Mouse (Mus musculus) limb, embryonic 14.5 days (tissue): ENCODE data around the gene Toe1. TPM values are rescaled to one million over a fixed set of nuclear protein-coding genes. Genes with fewer than 3 reads are reported as not detected.

Experiments used
- ATAC-seq: fragments of 200-750 bp; cut with Nextera tagmentation; 2 replicates; pipeline ENCODE4 v1.8.0; 2017; ENCODE audit warnings: low read depth, moderate number of reproducible peaks, moderate TSS enrichment; ENCODE audit not compliant: low FRiP score
- DNase-seq: peaks from one replicate; pipeline ENCODE4 v3.0.0-alpha.2; 2015; ENCODE audit warnings: low spot score
- H3K27ac ChIP-seq: fragments of 300-500 bp; sonication (generic); replicated peaks from 2 replicates; pipeline ENCODE4 v1.5.1; 2014; ENCODE audit warnings: low read depth, mild to moderate bottlenecking, low read length, moderate library complexity, mixed read lengths
- H3K27me3 ChIP-seq: fragments of 300-500 bp; sonication (generic); 2 replicates; pipeline ENCODE4 v1.6.1; 2014; ENCODE audit warnings: low read length, mixed read lengths; ENCODE audit not compliant: control insufficient read depth, insufficient read depth
- H3K36me3 ChIP-seq: fragments of 300-500 bp; sonication (generic); 2 replicates; pipeline ENCODE4 v1.6.1; 2014; ENCODE audit warnings: mild to moderate bottlenecking, low read length, moderate library complexity, mixed read lengths; ENCODE audit not compliant: control insufficient read depth, insufficient read depth
- H3K4me1 ChIP-seq: fragments of 300-500 bp; sonication (generic); 2 replicates; pipeline ENCODE4 v1.6.1; 2014; ENCODE audit warnings: antibody characterized with exemption, low read length, mixed read lengths; ENCODE audit not compliant: control insufficient read depth, insufficient read depth
- H3K4me2 ChIP-seq: fragments of 300-500 bp; sonication (generic); replicated peaks from 2 replicates; pipeline ENCODE4 v1.6.1; 2014; ENCODE audit warnings: low read depth, mild to moderate bottlenecking, low read length, moderate library complexity; ENCODE audit not compliant: severe bottlenecking
- H3K4me3 ChIP-seq: fragments of 300-500 bp; sonication (generic); replicated peaks from 2 replicates; pipeline ENCODE4 v1.5.1; 2014; ENCODE audit warnings: low read length
- H3K9ac ChIP-seq: fragments of 300-500 bp; sonication (generic); 2 replicates; pipeline ENCODE4 v1.6.1; 2014; ENCODE audit warnings: mild to moderate bottlenecking, low read depth, low read length, moderate library complexity; ENCODE audit not compliant: severe bottlenecking
- H3K9me3 ChIP-seq: fragments of 300-500 bp; sonication (generic); 2 replicates; pipeline ENCODE4 v1.6.1; 2016; ENCODE audit warnings: low read length; ENCODE audit not compliant: control insufficient read depth
- POLR2A ChIP-seq: fragments of 200-500 bp; IDR thresholded peaks from 2 replicates; pipeline ENCODE4 v1.8.0; 2012; ENCODE audit warnings: inconsistent platforms, mild to moderate bottlenecking, moderate library complexity, borderline replicate concordance; ENCODE audit not compliant: insufficient read depth, insufficient read length; ENCODE audit errors: extremely low read depth
- WGBS: fragments of 180-500 bp; shearing (Covaris S2); extraction: QIAGEN DNeasy Blood & Tissue Kit; methylation state at CpG from one replicate; pipeline ENCODE4 v1.1.7; 2014; 5-methylcytosine and 5-hydroxymethylcytosine counted together
- polyA plus RNA-seq, 2 experiments: library from polyadenylated mRNA; depleted of rRNA in 1 of 2; stranded (reverse) in 1 of 2; unstranded in 1 of 2; fragments of >200 nt; fragmentation: Nextera tagmentation in 1 of 2; extraction: Ambion mirVana in 1 of 2; gene quantifications; 2 replicates each; pipeline versions ENCODE4 v1.2.1 to v1.2.3; 2012 to 2014

Gene Toe1
- polyA plus RNA-seq, 2 experiments = 35.9 to 44.6 TPM

- Histone ChIP-seq H3K4me2 (no peak overlapping the region), H3K9me3 (no peaks in the 10 kb centered on the region), H3K36me3 (no peaks in the 10 kb centered on the region), H3K27ac (no peak overlapping the region), H3K4me1 (no peaks in the 10 kb centered on the region), H3K4me3 (no peak overlapping the region), H3K27me3 (no peaks in the 10 kb centered on the region), H3K9ac (no peak overlapping the region)
- ATAC-seq = no peak
- TF ChIP-seq POLR2A = no peak
- DNase-seq = no peak
Observed at GRCm38 (mm10) chr4:116769060-116769459, 38.4 kb downstream of the Toe1 start.

GRCm38 (mm10) chr4:116768510-116768909 lies 38.9 kb downstream of the Toe1 start:
- no peak overlapping the region for H3K4me3 ChIP-seq
- H3K4me2 ChIP-seq = no peak overlapping the region
- H3K36me3 ChIP-seq = no peaks in the 10 kb centered on the region
- H3K27ac ChIP-seq = no peak overlapping the region
- no peak for TF ChIP-seq POLR2A
- ATAC-seq = no peak
- H3K9me3 ChIP-seq = no peaks in the 10 kb centered on the region
- no peak for DNase-seq
- 84% methylated on average over 5 of the region's 5 CpGs for WGBS
- H3K9ac ChIP-seq = no peak overlapping the region
- H3K27me3 ChIP-seq = no peaks in the 10 kb centered on the region
- H3K4me1 ChIP-seq = no peaks in the 10 kb centered on the region

GRCm38 (mm10) chr4:116764001-116764400 lies 43.4 kb downstream of the Toe1 start:
- H3K4me2 ChIP-seq = no peak overlapping the region
- H3K27ac ChIP-seq = no peak overlapping the region
- ATAC-seq (no peak), DNase-seq (no peak)
- no peak overlapping the region for H3K4me3 ChIP-seq
- H3K9ac ChIP-seq = no peak overlapping the region
- H3K4me1 ChIP-seq = no peaks in the 10 kb centered on the region
- no peaks in the 10 kb centered on the region for H3K36me3 ChIP-seq
- WGBS = 93% methylated on average over 5 of the region's 5 CpGs
- no peaks in the 10 kb centered on the region for H3K27me3 ChIP-seq
- no peak for TF ChIP-seq POLR2A
- H3K9me3 ChIP-seq = no peaks in the 10 kb centered on the region

GRCm38 (mm10) chr4:116761914-116762313 lies 45.5 kb downstream of the Toe1 start:
- no peak for ATAC-seq
- 72% methylated on average over 2 of the region's 2 CpGs for whole genome bisulfite sequencing
- Histone ChIP-seq H3K9ac (no peak overlapping the region), H3K9me3 (no peaks in the 10 kb centered on the region), H3K27ac (no peak overlapping the region), H3K4me3 (no peak overlapping the region), H3K4me1 (no peaks in the 10 kb centered on the region), H3K27me3 (no peaks in the 10 kb centered on the region), H3K36me3 (no peaks in the 10 kb centered on the region), H3K4me2 (no peak overlapping the region)
- no peak for TF ChIP-seq POLR2A
- no peak for DNase-seq

- H3K4me3 ChIP-seq = no peak overlapping the region
- no peaks in the 10 kb centered on the region for H3K36me3 ChIP-seq
- H3K4me1 ChIP-seq = no peaks in the 10 kb centered on the region
- no peak for TF ChIP-seq POLR2A
- DNase-seq = no peak
- no peak overlapping the region for H3K9ac ChIP-seq
- no peak for ATAC-seq
- no peaks in the 10 kb centered on the region for H3K27me3 ChIP-seq
- 87% methylated on average over 2 of the region's 2 CpGs for WGBS
- H3K9me3 ChIP-seq = no peaks in the 10 kb centered on the region
- H3K4me2 ChIP-seq = no peak overlapping the region
- H3K27ac ChIP-seq = no peak overlapping the region
Observed at GRCm38 (mm10) chr4:116749750-116750149, 57.7 kb downstream of the Toe1 start.

Other genes with a start within 250 kb of the Toe1 start
- gene Gpbp1l1, start 250.0 kb downstream of the Toe1 start, polyA plus RNA-seq (2012; rRNA removed) = 45.4 and 60.0 TPM in 2 replicates
- 38.0 and 42.0 TPM in 2 replicates for gene Gpbp1l1, start 250.0 kb downstream of the Toe1 start, polyA plus RNA-seq (2014; fragmentation: Nextera tagmentation; extraction: Ambion mirVana)
- gene Ccdc17, start 211.0 kb downstream of the Toe1 start, polyA plus RNA-seq (2012; rRNA removed) = 4.9 and 5.3 TPM in 2 replicates
- 3.9 and 4.1 TPM in 2 replicates for gene Ccdc17, start 211.0 kb downstream of the Toe1 start, polyA plus RNA-seq (2014; fragmentation: Nextera tagmentation; extraction: Ambion mirVana)
- 95.9 and 153 TPM in 2 replicates for gene Nasp, start 179.7 kb downstream of the Toe1 start, polyA plus RNA-seq (2012; rRNA removed)
- gene Nasp, start 179.7 kb downstream of the Toe1 start, polyA plus RNA-seq (2014; fragmentation: Nextera tagmentation; extraction: Ambion mirVana) = 132 and 140 TPM in 2 replicates
- gene Akr1a1, start 156.0 kb downstream of the Toe1 start, polyA plus RNA-seq (2012; rRNA removed) = 676 and 711 TPM in 2 replicates
- gene Akr1a1, start 156.0 kb downstream of the Toe1 start, polyA plus RNA-seq (2014; fragmentation: Nextera tagmentation; extraction: Ambion mirVana) = 826 and 834 TPM in 2 replicates
- 336 and 418 TPM in 2 replicates for gene Prdx1, start 122.1 kb downstream of the Toe1 start, polyA plus RNA-seq (2012; rRNA removed)
- gene Prdx1, start 122.1 kb downstream of the Toe1 start, polyA plus RNA-seq (2014; fragmentation: Nextera tagmentation; extraction: Ambion mirVana) = 1,041 and 1,088 TPM in 2 replicates
- gene Mmachc, start 99.2 kb downstream of the Toe1 start, polyA plus RNA-seq (2012; rRNA removed) = 18.1 and 18.4 TPM in 2 replicates
- 7.6 and 9.0 TPM in 2 replicates for gene Mmachc, start 99.2 kb downstream of the Toe1 start, polyA plus RNA-seq (2014; fragmentation: Nextera tagmentation; extraction: Ambion mirVana)
- gene Ccdc163, start 99.1 kb downstream of the Toe1 start, polyA plus RNA-seq (2012; rRNA removed) = 53.7 and 70.4 TPM in 2 replicates
- 21.2 and 24.3 TPM in 2 replicates for gene Ccdc163, start 99.1 kb downstream of the Toe1 start, polyA plus RNA-seq (2014; fragmentation: Nextera tagmentation; extraction: Ambion mirVana)
- 7.3 and 8.5 TPM in 2 replicates for gene Tesk2, start 86.7 kb downstream of the Toe1 start, polyA plus RNA-seq (2012; rRNA removed)
- gene Tesk2, start 86.7 kb downstream of the Toe1 start, polyA plus RNA-seq (2014; fragmentation: Nextera tagmentation; extraction: Ambion mirVana) = 9.2 and 10.3 TPM in 2 replicates
- gene Mutyh, start 83 bp upstream of the Toe1 start, polyA plus RNA-seq (2012; rRNA removed) = 26.8 and 28.2 TPM in 2 replicates
- 10.2 and 11.0 TPM in 2 replicates for gene Mutyh, start 83 bp upstream of the Toe1 start, polyA plus RNA-seq (2014; fragmentation: Nextera tagmentation; extraction: Ambion mirVana)
- 0.57 and 0.79 TPM in 2 replicates for gene Hpdl, start 14.1 kb upstream of the Toe1 start, polyA plus RNA-seq (2012; rRNA removed)
- 0.39 and 1.1 TPM in 2 replicates for gene Hpdl, start 14.1 kb upstream of the Toe1 start, polyA plus RNA-seq (2014; fragmentation: Nextera tagmentation; extraction: Ambion mirVana)
- 1.0 and 1.2 TPM in 2 replicates for gene Zswim5, start 69.7 kb upstream of the Toe1 start, polyA plus RNA-seq (2012; rRNA removed)
- gene Zswim5, start 69.7 kb upstream of the Toe1 start, polyA plus RNA-seq (2014; fragmentation: Nextera tagmentation; extraction: Ambion mirVana) = 0.23 and 0.58 TPM in 2 replicates
- gene Urod, start 186.8 kb upstream of the Toe1 start, polyA plus RNA-seq (2012; rRNA removed) = 78.5 and 92.3 TPM in 2 replicates
- 79.2 and 96.1 TPM in 2 replicates for gene Urod, start 186.8 kb upstream of the Toe1 start, polyA plus RNA-seq (2014; fragmentation: Nextera tagmentation; extraction: Ambion mirVana)
- 24.6 and 35.4 TPM in 2 replicates for gene Hectd3, start 187.7 kb upstream of the Toe1 start, polyA plus RNA-seq (2012; rRNA removed)
- gene Hectd3, start 187.7 kb upstream of the Toe1 start, polyA plus RNA-seq (2014; fragmentation: Nextera tagmentation; extraction: Ambion mirVana) = 11.1 and 11.2 TPM in 2 replicates
- gene Eif2b3, start 211.8 kb upstream of the Toe1 start, polyA plus RNA-seq (2012; rRNA removed) = 20.7 and 30.0 TPM in 2 replicates
- 45.0 and 48.2 TPM in 2 replicates for gene Eif2b3, start 211.8 kb upstream of the Toe1 start, polyA plus RNA-seq (2014; fragmentation: Nextera tagmentation; extraction: Ambion mirVana)